Mouse (Mus musculus) testis, postnatal 10 days (tissue): ENCODE measurements at regions not wholly inside any gene's neighbourhood (a gene's known extent, or its start where the extent isn't known, plus 50 kb on each side); places are given as distances from the start of the nearest gene placed in this dataset.

Experiments used
- DNase-seq: peaks from one replicate; pipeline ENCODE4 v3.0.0; 2021; ENCODE audit warnings: low spot score

GRCm38 (mm10) chr14:31945125-31945524, 83.7 kb upstream of the Galnt15 start:
- no peak for DNase-seq

GRCm38 (mm10) chr14:31946032-31946431, 82.8 kb upstream of the Galnt15 start:
- DNase-seq = no peak

- no peak for DNase-seq
These were observed 81.5 kb upstream of the Galnt15 start for GRCm38 (mm10) chr14:31947246-31947645.

- DNase-seq = no peak
These were observed 76.9 kb upstream of the Galnt15 start for GRCm38 (mm10) chr14:31951894-31952293.

GRCm38 (mm10) chr14:31953783-31954182, 75.0 kb upstream of the Galnt15 start:
- no peak for DNase-seq

- peak; percentile 92 for DNase-seq
These were observed 73.8 kb upstream of the Galnt15 start for GRCm38 (mm10) chr14:31954945-31955344.

- DNase-seq = no peak
These were observed 71.6 kb upstream of the Galnt15 start for GRCm38 (mm10) chr14:31957211-31957638.

- no peak for DNase-seq
These were observed 68.5 kb upstream of the Galnt15 start for GRCm38 (mm10) chr14:31960201-31960854.

- no peak for DNase-seq
These were observed 67.3 kb upstream of the Galnt15 start for GRCm38 (mm10) chr14:31961442-31961841.

- no peak for DNase-seq
These were observed 65.5 kb upstream of the Galnt15 start for GRCm38 (mm10) chr14:31963131-31963911.

- no peak for DNase-seq
These were observed 64.7 kb upstream of the Galnt15 start for GRCm38 (mm10) chr14:31964076-31964475.

- DNase-seq = no peak
These were observed 64.0 kb upstream of the Galnt15 start for GRCm38 (mm10) chr14:31964831-31965230.

- DNase-seq = no peak
These were observed 59.3 kb upstream of the Galnt15 start for GRCm38 (mm10) chr14:31969531-31969930.

GRCm38 (mm10) chr14:31970245-31970830, 58.5 kb upstream of the Galnt15 start:
- no peak for DNase-seq

GRCm38 (mm10) chr14:31970851-31971250, 57.9 kb upstream of the Galnt15 start:
- DNase-seq = no peak

- no peak for DNase-seq
These were observed 55.1 kb upstream of the Galnt15 start for GRCm38 (mm10) chr14:31973702-31974101.

GRCm38 (mm10) chr14:31978196-31978595, 50.6 kb upstream of the Galnt15 start:
- no peak for DNase-seq

GRCm38 (mm10) chr14:31978690-31979089, 50.1 kb upstream of the Galnt15 start:
- no peak for DNase-seq
